Mouse (Mus musculus): ENCODE results near the gene Ptch1. TPM values are rescaled to one million over a fixed set of nuclear protein-coding genes. Genes with fewer than 3 reads are reported as not detected.

The Ptch1 gene
- polyA plus RNA-seq, 1 experiment: 2.7 TPM

- H3K9me3 ChIP-seq: no peaks in the 10 kb centered on the region
- H3K27me3 ChIP-seq (replicated peaks): no peaks in the 10 kb centered on the region
- H3K4me3 ChIP-seq (replicated peaks): no peak overlapping the region
- H3K4me1 ChIP-seq: no peaks in the 10 kb centered on the region
- TF ChIP-seq GATA1 (IDR thresholded peaks at IDR 0.05; ENCODE audit: borderline replicate concordance, low read length) (no peak), FLI1 (IDR thresholded peaks at IDR 0.05; ENCODE audit: low read length) (no peak)
- no peaks in the 10 kb centered on the region for H3K36me3 ChIP-seq (replicated peaks; ENCODE audit: low read length)
Observed at GRCm38 (mm10) chr13:63475356-63475755, 98.0 kb downstream of the Ptch1 start.

Other genes starting within 250 kb of the Ptch1 start
- gene Fancc, start 76.3 kb downstream of the Ptch1 start, polyA plus RNA-seq (2012; ENCODE audit: insufficient read depth, low replicate concordance): 0.19 TPM in 1 of 2 replicates, not detected in the other
- 1.8 and 6.1 TPM in 2 replicates for gene Ercc6l2, start 241.6 kb upstream of the Ptch1 start, polyA plus RNA-seq (2012; ENCODE audit: insufficient read depth, low replicate concordance)

Data from megakaryocyte, embryonic 14.5 days (primary cell).